ENCODE assay signal across 8 mouse cellular contexts in genomic region chr7:36709239-36709638, GRCm38 (mm10). TPM values are rescaled to one million over a fixed set of nuclear protein-coding genes. Genes with fewer than 3 reads are reported as not detected.
A peak's percentile ranks its signal among the peaks of the same experiment; 100 is the strongest.
DNase-seq lines count a peak whose midpoint lies in the region; ATAC-seq and TF ChIP-seq lines count a peak whose summit lies in the region.

No protein-coding gene starts in this region.

- H3K4me1 ChIP-seq in kidney, embryonic 16.5 days (ENCODE audit: insufficient read depth, low read length), result peaks cover 35% of the 10 kb centered on the region
- peaks cover 9% of the 10 kb centered on the region for H3K4me1 ChIP-seq in cortical plate, adult 2 months (ENCODE audit: control insufficient read depth, insufficient read depth, low read length)
- H3K4me1 ChIP-seq in heart, embryonic 10.5 days, result peaks cover 38% of the 10 kb centered on the region
- peaks cover 59% of the 10 kb centered on the region for H3K4me1 ChIP-seq in limb, embryonic 13.5 days

- 0 out of 2 replicates have a peak overlapping the region, but pooled peaks have one; percentile 43 for H3K27ac ChIP-seq in kidney, embryonic 16.5 days (ENCODE audit: low read length)
- H3K27ac ChIP-seq in cortical plate, adult 2 months (ENCODE audit: insufficient read depth, low read length), result no peak overlapping the region
- H3K27ac ChIP-seq in heart, embryonic 10.5 days, result peak overlapping the region; percentile 19; the same call in 1 of the 2 replicates
- H3K27ac ChIP-seq in limb, embryonic 13.5 days, result no peak overlapping the region

- H3K27me3 ChIP-seq in kidney, embryonic 16.5 days (ENCODE audit: insufficient read depth, low read length), result peaks cover 7% of the 10 kb centered on the region; the same call in 1 of the 2 replicates
- 0 out of 2 replicates have a peak, but pooled peaks cover 3% of the 10 kb centered on the region for H3K27me3 ChIP-seq in heart, embryonic 10.5 days (ENCODE audit: insufficient read depth, poor library complexity, severe bottlenecking)
- H3K27me3 ChIP-seq in limb, embryonic 13.5 days, result no peaks in the 10 kb centered on the region; the same call in 1 of the 2 replicates

- ATAC-seq in kidney, embryonic 16.5 days (ENCODE audit: low FRiP score, low TSS enrichment), result peak; percentile 53; the same call in 1 of the 2 replicates
- peak; percentile 64 for ATAC-seq in limb, embryonic 13.5 days (ENCODE audit: low FRiP score, low read depth)

- H3K36me3 ChIP-seq in kidney, embryonic 16.5 days (ENCODE audit: insufficient read depth, low read length), result no peaks in the 10 kb centered on the region
- H3K36me3 ChIP-seq in heart, embryonic 10.5 days, result no peaks in the 10 kb centered on the region
- H3K36me3 ChIP-seq in limb, embryonic 13.5 days, result no peaks in the 10 kb centered on the region

- H3K4me2 ChIP-seq in kidney, embryonic 16.5 days (replicated peaks; ENCODE audit: low read depth, low read length), result no peak overlapping the region
- peak overlapping the region; percentile 58; the same call in 1 of the 2 replicates for H3K4me2 ChIP-seq in limb, embryonic 13.5 days (replicated peaks)

- TF ChIP-seq CTCF in cortical plate, adult 2 months (IDR thresholded peaks at IDR 0.05; ENCODE audit: extremely low read depth, insufficient read depth, low read length), result peak; percentile 38

- 20% methylated on average over 2 of the region's 2 CpGs for WGBS in kidney, embryonic 16.5 days
- 23% methylated on average over 2 of the region's 2 CpGs for WGBS in heart, embryonic 10.5 days
- whole genome bisulfite sequencing in limb, embryonic 13.5 days, result 6% methylated on average over 2 of the region's 2 CpGs

- DNase-seq in kidney, adult 18-20 months, result no peak
- no peak for DNase-seq in heart, embryonic 10.5 days (ENCODE audit: low spot score)
- DNase-seq in skeletal muscle tissue, adult 2 months (ENCODE audit: low read depth, low spot score), result peak; percentile 42
- no peak for DNase-seq in cerebellum, postnatal 36 days
- no peak for DNase-seq in adrenal gland, adult 18-20 months (ENCODE audit: low spot score in 2 of 2)

- no peaks in the 10 kb centered on the region for H3K9me3 ChIP-seq in kidney, embryonic 16.5 days (ENCODE audit: low read length)
- no peaks in the 10 kb centered on the region for H3K9me3 ChIP-seq in heart, embryonic 10.5 days
- no peaks in the 10 kb centered on the region for H3K9me3 ChIP-seq in limb, embryonic 13.5 days

- TF ChIP-seq POLR2A in cortical plate, adult 2 months (IDR thresholded peaks at IDR 0.05; ENCODE audit: extremely low read depth, insufficient read depth, low read length), result no peak

- H3K9ac ChIP-seq in kidney, embryonic 16.5 days (replicated peaks; ENCODE audit: low read length), result no peak overlapping the region
- H3K9ac ChIP-seq in limb, embryonic 13.5 days, result no peak overlapping the region

- H3K4me3 ChIP-seq in kidney, embryonic 16.5 days (ENCODE audit: low read length), result no peak overlapping the region
- H3K4me3 ChIP-seq in cortical plate, adult 2 months (ENCODE audit: insufficient read depth, low read length), result no peak overlapping the region
- no peak overlapping the region for H3K4me3 ChIP-seq in heart, embryonic 10.5 days
- H3K4me3 ChIP-seq in limb, embryonic 13.5 days, result no peak overlapping the region

RNA-seq across cellular contexts. Expression of gene Tshz3, which starts 11.3 kb away (rescaled TPM):
- 11.7 and 17.6 TPM in 2 replicates for polyA plus RNA-seq in kidney, embryonic 16.5 days (2015; fragmentation: Nextera tagmentation; extraction: Ambion mirVana)
- 27.0 and 35.4 TPM in 2 replicates for polyA plus RNA-seq in cortical plate, adult 2 months (2012; rRNA removed)
- polyA plus RNA-seq in heart, embryonic 10.5 days (2016; fragmentation: Nextera tagmentation; extraction: Ambion mirVana), result 1.8 and 5.5 TPM in 2 replicates
- polyA plus RNA-seq in limb, embryonic 13.5 days (2015; fragmentation: Nextera tagmentation; extraction: Ambion mirVana), result 10.9 and 11.0 TPM in 2 replicates
- total RNA-seq in adrenal gland, adult 18-20 months (2021), result 1 to 10 TPM; 3.4 to 3.8 TPM

Comparison
In these comparisons a context has a peak if more than half of its experiments do, and no peak if none do; other contexts are left out.
1. H3K27ac ChIP-seq: peak in kidney, embryonic 16.5 days (single experiment) and heart, embryonic 10.5 days (single experiment); none in cortical plate, adult 2 months (single experiment) and limb, embryonic 13.5 days (single experiment).